Mouse (Mus musculus): Measurements from ENCODE around the gene Casq2.
"Not testable (repeated sequence)": the region's sequence is repeated elsewhere in the genome, so short reads cannot be mapped to it uniquely, and the experiment has no call there.

The Casq2 gene

GRCm38 (mm10) chr3:102135389-102136113 lies 49.3 kb downstream of the Casq2 start:
- no peak for DNase-seq (ENCODE audit: low spot score)

GRCm38 (mm10) chr3:102137158-102137557 lies 50.9 kb downstream of the Casq2 start:
- no peak for DNase-seq (ENCODE audit: low spot score)

GRCm38 (mm10) chr3:102138899-102139298 lies 52.7 kb downstream of the Casq2 start:
- no peak for DNase-seq (ENCODE audit: low spot score)

GRCm38 (mm10) chr3:102140606-102141005 lies 54.4 kb downstream of the Casq2 start:
- no peak for DNase-seq (ENCODE audit: low spot score)

- no peak for DNase-seq (ENCODE audit: low spot score)
Measured at GRCm38 (mm10) chr3:102141451-102141850, 55.2 kb downstream of the Casq2 start.

GRCm38 (mm10) chr3:102141893-102142292 lies 55.7 kb downstream of the Casq2 start:
- no peak for DNase-seq (ENCODE audit: low spot score)

GRCm38 (mm10) chr3:102142947-102143346 lies 56.7 kb downstream of the Casq2 start:
- no peak for DNase-seq (ENCODE audit: low spot score)

GRCm38 (mm10) chr3:102143536-102143935 lies 57.3 kb downstream of the Casq2 start:
- no peak for DNase-seq (ENCODE audit: low spot score)

GRCm38 (mm10) chr3:102144401-102144800 lies 58.2 kb downstream of the Casq2 start:
- DNase-seq (ENCODE audit: low spot score): no peak

GRCm38 (mm10) chr3:102145645-102146386 lies 59.6 kb downstream of the Casq2 start:
- no peak for DNase-seq (ENCODE audit: low spot score)

- DNase-seq (ENCODE audit: low spot score): no peak
Measured at GRCm38 (mm10) chr3:102146428-102146827, 60.2 kb downstream of the Casq2 start.

GRCm38 (mm10) chr3:102147189-102147588 lies 61.0 kb downstream of the Casq2 start:
- no peak for DNase-seq (ENCODE audit: low spot score)

GRCm38 (mm10) chr3:102149941-102150340 lies 63.7 kb downstream of the Casq2 start:
- DNase-seq (ENCODE audit: low spot score): no peak

GRCm38 (mm10) chr3:102151850-102152249 lies 65.6 kb downstream of the Casq2 start:
- no peak for DNase-seq (ENCODE audit: low spot score)

GRCm38 (mm10) chr3:102152471-102152870 lies 66.3 kb downstream of the Casq2 start:
- no peak for DNase-seq (ENCODE audit: low spot score)

GRCm38 (mm10) chr3:102152872-102153271 lies 66.7 kb downstream of the Casq2 start:
- DNase-seq (ENCODE audit: low spot score): no peak

- no peak for DNase-seq (ENCODE audit: low spot score)
Measured at GRCm38 (mm10) chr3:102154107-102154506, 67.9 kb downstream of the Casq2 start.

GRCm38 (mm10) chr3:102156737-102157136 lies 70.5 kb downstream of the Casq2 start:
- DNase-seq (ENCODE audit: low spot score): no peak

GRCm38 (mm10) chr3:102157652-102158051 lies 71.4 kb downstream of the Casq2 start:
- no peak for DNase-seq (ENCODE audit: low spot score)

GRCm38 (mm10) chr3:102158759-102159422 lies 72.7 kb downstream of the Casq2 start:
- DNase-seq (ENCODE audit: low spot score): no peak

GRCm38 (mm10) chr3:102159423-102160325 lies 73.5 kb downstream of the Casq2 start:
- DNase-seq (ENCODE audit: low spot score): no peak

GRCm38 (mm10) chr3:102163861-102164260 lies 77.6 kb downstream of the Casq2 start:
- DNase-seq (ENCODE audit: low spot score): not testable (repeated sequence)

Data from testis, postnatal 14 days (tissue).